In the genomic region with DNA sequence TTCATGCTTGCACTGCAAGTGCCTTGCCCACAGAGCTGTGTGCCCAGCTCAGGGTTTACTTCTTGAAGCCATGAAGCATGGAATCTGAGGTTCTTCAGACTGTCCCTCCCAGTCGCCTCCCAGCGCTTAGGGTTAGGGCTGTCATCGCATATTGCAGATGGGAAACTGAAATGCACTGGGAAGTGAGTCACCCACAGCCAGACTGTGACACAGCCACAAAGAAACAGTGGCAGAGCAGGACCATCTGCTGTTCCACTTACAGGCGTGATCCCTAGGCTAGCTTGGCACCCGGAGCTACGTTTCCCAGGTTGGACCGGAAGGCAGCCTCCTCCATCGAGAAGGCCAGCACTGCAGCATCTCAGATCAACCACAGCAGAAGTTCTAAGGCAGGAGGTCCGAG, we compare ENCODE assay signal across 13 mouse cellular contexts.
"Had no signal": no experiment of that assay in that cellular context is flagged by ENCODE, and none has a peak within 500 bp of the region (broad histone marks: within the 10 kb centered on the region; RNA-seq: fewer than 3 reads in every experiment).

No protein-coding gene starts in this region.

- H3K27me3 ChIP-seq: midbrain, embryonic 13.5 days had no signal

- H3K9me3 ChIP-seq: limb, embryonic 13.5 days; midbrain, embryonic 13.5 days had no signal

- DNase-seq: kidney, adult 11 months; kidney, adult 9 months; kidney, postnatal 36 days; lung, adult 18-20 months; lung, postnatal 36 days; thymus, postnatal 14 days had no signal

- H3K27ac ChIP-seq: hindbrain, postnatal 0 days; kidney, postnatal 0 days; left cerebral cortex, adult 2 months; limb, embryonic 13.5 days; liver, embryonic 14.5 days; midbrain, embryonic 13.5 days; stomach, postnatal 0 days had no signal

- H3K4me3 ChIP-seq: left cerebral cortex, adult 2 months; limb, embryonic 13.5 days; midbrain, embryonic 13.5 days had no signal

- H3K36me3 ChIP-seq: limb, embryonic 13.5 days; midbrain, embryonic 13.5 days had no signal

- H3K4me1 ChIP-seq: midbrain, embryonic 13.5 days had no signal

- ATAC-seq: hindbrain, postnatal 0 days; midbrain, embryonic 13.5 days had no signal

- H3K4me2 ChIP-seq: limb, embryonic 13.5 days; midbrain, embryonic 13.5 days had no signal

- H3K9ac ChIP-seq: limb, embryonic 13.5 days; liver, embryonic 14.5 days; midbrain, embryonic 13.5 days had no signal
